Mouse (Mus musculus) liver, embryonic 15.5 days (tissue): Measurements from ENCODE around the gene Slc25a34. TPM values are rescaled to one million over a fixed set of nuclear protein-coding genes. Genes with fewer than 3 reads are reported as not detected.

Experiments
- polyA plus RNA-seq: library from polyadenylated mRNA; unstranded; fragments of >200 nt; fragmentation: Nextera tagmentation; extraction: Ambion mirVana; gene quantifications from 2 replicates; pipeline ENCODE4 v1.2.1, GENCODE M21; 2015

The Slc25a34 gene
- polyA plus RNA-seq, 1 experiment from 2014 or later, result 0.07 TPM

Other genes starting within 250 kb of the Slc25a34 start
- not detected in 2 replicates for gene Clcnka, start 225.1 kb downstream of the Slc25a34 start, polyA plus RNA-seq
- not detected in 2 replicates for gene Clcnkb, start 207.8 kb downstream of the Slc25a34 start, polyA plus RNA-seq
- 0.24 and 0.47 TPM in 2 replicates for gene Hspb7, start 203.0 kb downstream of the Slc25a34 start, polyA plus RNA-seq
- not detected in 2 replicates for gene Srarp, start 187.7 kb downstream of the Slc25a34 start, polyA plus RNA-seq
- gene Zbtb17, start 179.2 kb downstream of the Slc25a34 start, polyA plus RNA-seq, result 8.5 and 8.9 TPM in 2 replicates
- gene Spen, start 85.2 kb downstream of the Slc25a34 start, polyA plus RNA-seq, result 4.7 and 5.6 TPM in 2 replicates
- gene Fblim1, start 17.7 kb downstream of the Slc25a34 start, polyA plus RNA-seq, result 1.7 and 1.9 TPM in 2 replicates
- gene Tmem82, start 5.2 kb downstream of the Slc25a34 start, polyA plus RNA-seq, result 4.4 and 4.6 TPM in 2 replicates
- gene Plekhm2, start 41.1 kb upstream of the Slc25a34 start, polyA plus RNA-seq, result 1.1 and 2.0 TPM in 2 replicates
- gene Rsc1a1, start 61.8 kb upstream of the Slc25a34 start, polyA plus RNA-seq, result 1.2 TPM in 1 of 2 replicates, not detected in the other
- 14.8 and 17.2 TPM in 2 replicates for gene Ddi2, start 99.6 kb upstream of the Slc25a34 start, polyA plus RNA-seq
- gene Agmat, start 122.9 kb upstream of the Slc25a34 start, polyA plus RNA-seq, result 20.5 and 26.2 TPM in 2 replicates
- gene Dnajc16, start 167.1 kb upstream of the Slc25a34 start, polyA plus RNA-seq, result 2.0 and 2.2 TPM in 2 replicates
- gene Casp9, start 169.8 kb upstream of the Slc25a34 start, polyA plus RNA-seq, result 9.7 and 9.9 TPM in 2 replicates
- 0.14 and 3.3 TPM in 2 replicates for gene Cela2a, start 202.3 kb upstream of the Slc25a34 start, polyA plus RNA-seq
- not detected in 2 replicates for gene Ctrc, start 222.5 kb upstream of the Slc25a34 start, polyA plus RNA-seq